Comparison of ENCODE assay signal across 21 mouse cellular contexts in genomic region chr17:14921582-14921981, GRCm38 (mm10). TPM values are rescaled to one million over a fixed set of nuclear protein-coding genes. Genes with fewer than 3 reads are reported as not detected.
"Had no signal": no experiment of that assay in that cellular context is flagged by ENCODE, and none has a peak within 500 bp of the region (broad histone marks: within the 10 kb centered on the region; RNA-seq: fewer than 3 reads in every experiment).

No protein-coding gene starts in this region.

- DNase-seq: kidney, adult 11 months; kidney, adult 8-10 months; kidney, postnatal 10 days; kidney, postnatal 4 days; layer of hippocampus, postnatal 36 days; left cerebral cortex, postnatal 4 days; liver; lung, adult 18-20 months; lung, postnatal 10 days; lung, postnatal 36 days; retina, postnatal 1 day; right cerebral cortex, postnatal 25 days; spleen, adult 18-20 months had no signal

- ATAC-seq: intestine, embryonic 15.5 days; liver, embryonic 12.5 days; midbrain, embryonic 13.5 days; midbrain, embryonic 16.5 days had no signal

RNA-seq across cellular contexts. Expression of gene Wdr27, which starts 21.4 kb away (rescaled TPM):
- total RNA-seq: neutrophil, adult 5-6 weeks had no signal

RNA-seq across cellular contexts. Expression of gene Gm3417, which starts 57.0 kb away (rescaled TPM):
- total RNA-seq: layer of hippocampus, postnatal 10 days; left cerebral cortex, postnatal 14 days; left cerebral cortex, postnatal 4 days; monocyte, adult 5-6 weeks; neutrophil, adult 5-6 weeks had no signal
